Mouse (Mus musculus): ENCODE measurements at regions not wholly inside any gene's neighbourhood (a gene's known extent, or its start where the extent isn't known, plus 50 kb on each side); places are given as distances from the start of the nearest gene placed in this dataset.
"Not testable (repeated sequence)": the region's sequence is repeated elsewhere in the genome, so short reads cannot be mapped to it uniquely, and the experiment has no call there.

- DNase-seq (ENCODE audit: low read depth) = not testable (repeated sequence)
Measured at GRCm38 (mm10) chr11:45424066-45424465, 427.8 kb upstream of the Clint1 start.

DNA sequence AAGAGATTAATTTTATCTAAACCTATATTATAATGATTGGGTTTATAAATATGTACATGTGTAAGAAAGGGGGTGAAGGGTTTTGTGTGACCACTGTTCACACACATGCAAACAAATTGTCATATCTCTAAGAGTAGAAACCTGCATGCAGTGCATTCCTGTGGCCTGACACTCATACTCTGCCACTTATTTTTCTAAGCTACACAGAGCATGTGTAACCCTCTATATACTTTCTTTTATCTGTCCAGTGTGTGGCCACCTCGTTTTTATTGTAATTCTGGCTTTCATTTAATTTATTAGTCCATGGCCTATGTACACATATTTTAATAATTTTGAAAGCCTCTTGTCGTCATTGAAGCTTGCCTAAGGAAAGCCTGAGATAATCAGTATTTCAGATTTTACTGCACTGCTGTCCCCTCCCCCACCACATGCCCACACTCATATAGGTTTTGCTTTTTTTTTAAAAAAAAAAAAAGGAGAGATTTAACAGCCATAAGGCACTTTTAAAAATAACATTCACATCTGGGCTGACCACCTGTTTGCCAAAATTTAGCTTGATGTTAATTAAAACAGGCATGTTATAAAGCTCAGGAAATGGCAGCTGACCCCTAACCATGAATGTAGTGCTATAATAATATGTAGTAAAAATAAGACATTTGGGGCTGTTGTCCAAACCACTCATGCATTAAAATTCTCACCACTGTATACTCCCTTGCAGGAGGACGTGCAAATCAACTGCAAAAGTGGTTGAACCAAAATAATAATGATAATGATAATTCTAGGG is 410.7 kb upstream of the Clint1 start:
- DNase-seq (ENCODE audit: low read depth) = no peak

DNA sequence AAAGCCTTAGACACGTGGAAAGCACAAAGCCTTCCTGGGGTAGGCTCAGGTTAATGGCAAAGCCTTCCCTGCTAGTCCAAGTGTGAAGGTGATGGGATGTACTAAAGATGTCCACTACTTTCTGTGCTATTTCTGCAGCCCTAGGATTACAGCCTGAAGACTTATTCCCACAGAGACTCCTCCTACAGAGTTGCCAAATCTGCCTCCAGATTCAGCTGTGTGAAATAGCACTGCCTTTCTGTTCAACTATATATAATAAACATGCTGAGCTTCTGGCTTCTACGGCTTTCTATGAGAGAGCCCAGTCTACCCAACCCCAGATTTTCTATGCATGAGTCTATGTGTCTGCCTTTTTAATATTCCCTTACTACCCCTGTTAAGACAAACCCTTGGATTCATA is 405.3 kb upstream of the Clint1 start:
- no peak for DNase-seq (ENCODE audit: low read depth)

DNA sequence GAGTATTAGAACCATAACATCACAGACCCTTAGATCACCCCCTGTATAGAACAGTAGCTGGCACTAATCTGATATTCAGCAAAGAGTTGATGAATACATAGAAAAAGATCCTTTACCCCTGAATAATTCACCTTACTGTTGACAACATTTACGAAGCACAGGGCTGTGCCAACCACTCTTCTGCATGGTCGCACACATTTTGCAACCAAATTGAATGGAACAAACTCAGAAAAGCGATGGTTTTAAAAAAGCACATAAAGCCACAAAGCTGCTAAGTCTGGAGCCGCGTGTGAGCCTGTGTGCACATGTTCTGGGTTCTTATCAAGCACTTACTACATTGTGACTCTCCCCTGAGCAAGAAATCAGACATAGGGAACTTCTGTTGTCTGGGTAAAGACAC is 397.6 kb upstream of the Clint1 start:
- DNase-seq (ENCODE audit: low read depth) = no peak

- no peak for DNase-seq (ENCODE audit: low read depth)
Measured at GRCm38 (mm10) chr11:45454933-45455332, 396.9 kb upstream of the Clint1 start.

DNA sequence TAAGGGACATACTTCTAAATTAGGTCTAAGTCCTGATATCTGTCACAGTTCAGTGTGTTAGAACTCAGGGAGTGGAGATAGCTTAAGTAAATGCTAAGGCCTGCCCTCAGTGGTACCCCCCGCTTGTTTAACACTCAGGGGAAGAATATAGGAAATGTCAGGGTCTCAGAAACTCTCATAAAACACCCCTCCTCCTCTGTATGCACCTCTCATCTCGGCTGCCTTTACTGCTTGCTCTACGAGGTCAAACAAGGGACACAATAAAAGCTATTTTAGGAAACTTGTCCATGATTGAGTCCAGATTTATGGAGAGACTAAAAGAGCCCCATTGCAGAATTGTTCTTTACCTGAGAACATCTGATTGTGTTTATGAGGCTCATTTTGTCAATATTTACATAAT is 395.1 kb upstream of the Clint1 start:
- no peak for DNase-seq (ENCODE audit: low read depth)

DNA sequence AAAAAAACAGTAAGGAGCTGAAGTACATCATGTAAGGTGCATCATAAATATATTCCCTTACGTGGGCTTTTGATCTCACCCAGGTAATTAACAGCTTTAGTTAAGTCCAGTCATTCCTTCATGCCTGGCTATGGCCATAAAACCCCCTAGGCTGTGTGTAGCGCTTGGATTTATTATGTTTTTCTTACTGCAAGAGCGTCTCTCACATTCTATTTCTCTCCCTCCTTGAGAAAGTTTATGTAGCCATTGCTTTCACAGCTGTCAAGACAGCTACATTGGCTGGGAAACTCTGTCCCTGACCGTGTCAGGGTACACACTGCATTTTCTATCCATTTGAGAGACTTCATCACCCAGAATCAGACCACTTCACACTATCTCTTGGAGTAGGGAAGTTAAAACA is 394.3 kb upstream of the Clint1 start:
- DNase-seq (ENCODE audit: low read depth) = no peak

DNA sequence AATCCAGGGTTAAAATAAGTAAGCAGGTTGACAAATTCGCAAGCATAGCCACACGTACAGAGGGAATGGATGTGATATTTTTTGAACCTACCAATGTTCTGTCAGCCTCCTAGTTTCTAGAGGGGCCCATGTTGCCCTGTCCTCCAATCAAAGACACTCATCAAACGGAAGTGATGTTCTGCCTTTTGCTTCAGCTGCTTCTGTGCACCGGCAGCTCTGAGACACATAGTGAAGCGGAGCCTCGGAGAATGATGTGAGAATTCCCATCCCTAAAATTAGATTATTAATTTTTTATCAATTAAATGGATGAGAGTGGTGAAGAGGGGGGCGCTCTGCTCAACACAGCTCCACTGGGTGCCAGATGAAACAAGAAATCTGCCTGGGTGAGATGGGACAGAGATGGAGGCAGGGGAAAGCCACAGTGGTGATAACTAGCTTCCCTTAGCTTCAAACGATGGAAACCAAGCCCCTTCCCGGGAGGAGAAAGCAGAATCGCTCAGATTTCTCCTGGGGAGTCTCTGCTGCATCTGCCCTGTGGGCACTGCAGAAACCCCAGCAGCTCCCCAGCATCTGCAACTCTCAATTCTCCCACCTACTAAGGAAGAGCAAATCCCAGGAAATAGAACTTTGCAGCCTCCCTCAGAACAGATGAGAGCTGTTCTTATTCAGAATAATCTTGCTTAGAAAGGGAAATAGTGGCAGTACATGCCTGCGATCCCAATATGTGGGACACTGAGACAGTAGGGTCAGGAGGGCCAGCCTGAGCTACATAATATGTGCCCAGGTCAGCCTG is 391.7 kb upstream of the Clint1 start:
- DNase-seq (ENCODE audit: low read depth) = no peak

- no peak for DNase-seq (ENCODE audit: low read depth)
Measured at GRCm38 (mm10) chr11:45464501-45464900, 387.4 kb upstream of the Clint1 start.

- no peak for DNase-seq (ENCODE audit: low read depth)
Measured at GRCm38 (mm10) chr11:45466350-45466749, 385.5 kb upstream of the Clint1 start.

DNA sequence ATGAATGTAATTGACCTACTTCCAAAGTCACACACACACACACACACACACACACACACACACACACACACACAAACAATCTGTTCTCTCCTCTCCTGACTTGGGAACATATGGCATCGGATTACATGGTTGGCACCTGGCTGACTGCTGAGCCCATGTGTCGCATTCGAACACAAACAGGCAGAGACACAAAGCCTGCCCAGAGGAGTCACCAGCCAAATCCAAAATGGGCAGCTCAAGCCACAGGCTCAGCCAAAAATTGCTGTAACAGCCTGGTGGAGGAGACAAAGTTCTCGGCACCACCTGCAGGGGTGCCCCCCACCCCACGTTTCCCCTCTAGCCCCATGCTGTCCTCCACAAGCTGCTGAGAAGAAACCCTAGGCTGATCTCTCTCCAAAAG is 379.7 kb upstream of the Clint1 start:
- no peak for DNase-seq (ENCODE audit: low read depth)

DNA sequence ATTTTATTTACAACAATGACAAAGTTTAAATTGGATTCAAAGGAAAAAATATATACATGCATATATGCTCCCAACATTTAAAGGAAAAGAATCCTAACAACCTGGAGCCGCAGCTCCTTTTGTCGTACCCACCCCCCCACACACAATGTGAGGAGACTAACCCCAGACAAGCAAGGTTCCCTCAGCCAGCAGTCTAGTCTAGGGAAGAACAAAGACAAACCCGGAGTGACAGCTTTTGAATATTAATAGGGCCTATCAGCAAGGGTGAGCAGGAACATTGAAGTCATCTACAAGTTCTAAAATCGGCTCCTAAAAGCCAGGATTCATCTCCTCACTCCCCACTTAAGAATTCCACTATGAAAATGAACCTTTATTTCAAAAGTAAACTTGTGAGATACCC is 374.9 kb upstream of the Clint1 start:
- DNase-seq (ENCODE audit: low read depth) = no peak

GRCm38 (mm10) chr11:45485950-45486349 is 365.9 kb upstream of the Clint1 start:
- DNase-seq (ENCODE audit: low read depth) = no peak

DNA sequence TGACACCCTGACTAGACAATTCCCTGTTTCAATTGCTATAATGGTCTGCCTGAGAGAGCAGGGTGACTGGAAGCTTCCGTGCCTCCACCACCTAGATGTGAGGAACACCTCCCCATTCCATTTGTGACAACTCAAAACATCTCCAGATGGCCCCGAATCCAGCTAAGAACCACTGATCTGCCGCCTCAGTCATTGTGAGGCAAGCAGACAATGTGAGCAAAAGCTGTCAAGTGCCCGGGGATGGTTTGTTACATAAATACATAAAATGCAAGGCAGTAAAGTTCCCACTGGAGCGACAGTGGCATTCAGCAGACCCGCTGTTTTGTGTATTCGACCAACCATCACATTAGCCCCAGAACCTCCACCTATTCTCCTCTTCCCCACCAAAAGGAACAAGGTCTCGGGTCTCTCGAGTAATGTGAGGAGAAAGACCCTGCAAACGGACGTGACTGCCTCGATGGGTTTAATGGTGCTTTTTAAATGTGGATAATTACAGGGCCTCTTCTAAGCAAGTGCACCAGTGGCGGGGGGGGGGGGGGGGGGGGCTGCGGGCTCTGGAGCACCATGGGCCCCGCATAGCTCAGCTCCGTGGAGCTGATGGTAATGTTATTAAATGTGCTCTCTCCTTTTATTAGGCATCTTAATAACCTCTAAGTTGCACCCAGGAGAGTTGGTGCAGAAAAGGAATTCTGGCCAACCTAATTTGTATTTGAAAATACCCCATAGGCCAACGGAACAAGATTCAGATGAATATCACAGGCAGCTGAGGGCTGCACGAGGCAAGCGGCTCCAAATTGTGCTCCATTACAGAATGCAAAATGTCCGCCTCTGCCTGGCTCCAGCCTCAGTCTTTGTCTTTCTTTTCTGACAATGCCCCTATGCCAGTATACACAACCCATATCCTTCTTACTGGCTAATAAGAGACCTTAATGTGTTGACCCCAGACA is 360.6 kb upstream of the Clint1 start:
- DNase-seq (ENCODE audit: low read depth) = no peak

DNA sequence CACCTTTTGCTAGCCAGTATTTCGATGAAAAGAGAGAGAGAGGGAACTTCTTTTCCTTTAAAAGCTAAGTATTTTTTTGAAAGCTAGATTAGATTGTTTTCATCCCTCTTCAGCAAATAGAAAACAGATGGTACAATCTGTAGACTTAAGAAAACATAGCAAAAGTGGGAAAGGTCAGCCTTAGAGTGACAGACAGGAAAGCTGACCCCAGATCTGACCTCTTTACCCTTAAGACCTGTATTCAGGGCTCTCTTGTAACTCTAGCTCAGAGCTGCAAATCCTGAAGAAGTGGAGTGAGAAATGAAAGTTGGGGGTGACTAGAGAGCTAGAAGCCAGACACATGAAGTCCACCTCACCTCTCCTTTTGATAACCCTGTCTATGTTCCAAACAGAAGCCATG is 356.6 kb upstream of the Clint1 start:
- DNase-seq (ENCODE audit: low read depth) = no peak

- no peak for DNase-seq (ENCODE audit: low read depth)
Measured at GRCm38 (mm10) chr11:45508566-45508965, 343.3 kb upstream of the Clint1 start.

DNA sequence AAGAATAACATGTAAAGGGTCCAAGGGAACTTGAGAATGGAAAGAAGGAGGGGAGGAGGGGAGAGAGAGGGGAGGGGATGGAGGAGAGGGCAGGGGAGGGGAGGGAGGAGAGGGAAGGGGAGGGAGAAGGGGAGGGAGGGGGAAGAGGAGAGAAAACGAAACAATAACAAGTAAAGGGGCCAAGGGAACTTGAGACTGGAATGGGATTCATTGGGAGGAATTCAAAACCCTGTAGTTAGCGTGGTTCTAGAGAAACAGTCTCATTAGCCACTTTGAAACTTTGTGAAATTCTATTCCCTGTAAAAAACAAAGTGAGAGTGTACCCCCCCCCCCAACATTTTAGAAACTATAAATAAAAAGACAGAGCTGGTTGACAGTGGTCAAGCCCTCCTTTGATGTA is 342.6 kb upstream of the Clint1 start:
- no peak for DNase-seq (ENCODE audit: low read depth)

GRCm38 (mm10) chr11:45514415-45515271 is 337.2 kb upstream of the Clint1 start:
- no peak for DNase-seq (ENCODE audit: low read depth)

DNA sequence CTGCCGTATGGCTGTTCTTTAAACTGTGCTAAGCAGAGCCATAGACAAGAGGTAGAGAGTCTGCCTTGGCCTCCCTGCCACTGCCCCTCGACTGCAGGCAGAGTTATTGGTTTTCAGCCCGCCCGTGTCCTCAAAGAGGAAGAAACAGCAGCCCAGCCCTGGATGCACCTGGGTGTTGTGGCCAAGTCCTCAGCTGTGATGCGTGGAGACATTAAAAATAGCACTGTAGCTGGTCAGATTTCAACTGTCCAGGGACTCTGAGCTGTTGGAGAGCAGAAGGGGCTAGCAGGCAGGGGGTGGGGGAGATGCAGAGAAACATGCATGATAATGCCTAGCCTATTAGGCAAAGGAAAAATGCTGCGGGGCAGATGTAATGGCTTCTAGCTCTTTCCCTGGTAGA is 327.1 kb upstream of the Clint1 start:
- no peak for DNase-seq (ENCODE audit: low read depth)

DNA sequence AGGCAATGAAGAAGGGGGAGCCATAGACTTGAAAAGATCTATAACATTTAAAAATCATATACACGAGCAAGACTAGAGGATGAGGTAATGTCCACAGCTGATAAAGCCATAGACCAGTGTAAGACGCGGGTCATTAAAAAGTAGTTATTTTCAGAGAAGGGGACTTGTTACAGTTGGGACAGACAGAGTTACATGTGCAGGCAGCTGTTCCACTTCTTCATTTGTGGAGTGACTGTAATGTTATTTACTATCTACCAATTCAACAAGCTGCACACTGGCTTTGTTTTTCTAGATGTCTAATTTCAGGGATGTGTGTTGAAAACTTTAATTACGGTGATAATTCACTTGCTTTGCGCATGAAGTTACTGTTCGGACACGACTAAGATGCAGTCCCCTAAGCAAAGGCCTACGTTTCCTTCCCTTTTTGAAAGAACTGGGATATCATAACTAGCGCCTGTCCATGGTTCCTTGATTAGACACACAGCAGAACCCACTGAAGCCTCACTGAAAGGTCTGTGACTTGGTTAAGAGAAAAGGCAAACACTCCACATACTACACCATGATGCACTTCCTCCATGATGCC is 320.7 kb upstream of the Clint1 start:
- no peak for DNase-seq (ENCODE audit: low read depth)

Measured in induced T-regulatory cell, adult 2 months (primary cell).